Mouse (Mus musculus): Measurements from ENCODE around the gene Ip6k3.

GRCm38 (mm10) chr17:27155752-27156151, 11.8 kb downstream of the Ip6k3 start:
- TF ChIP-seq USF1 (IDR thresholded peaks at IDR 0.05; ENCODE audit: low read depth) (no peak), TCF12 (IDR thresholded peaks at IDR 0.05; ENCODE audit: insufficient read depth, poor library complexity, severe bottlenecking) (no peak), POLR2A (IDR thresholded peaks at IDR 0.05; ENCODE audit: insufficient read length, low read depth) (no peak), E2F4 (IDR thresholded peaks at IDR 0.05; ENCODE audit: insufficient read depth) (no peak), MAX (IDR thresholded peaks at IDR 0.05; ENCODE audit: low read depth) (no peak), MYOD1 (IDR thresholded peaks at IDR 0.05; ENCODE audit: control insufficient read depth in 1 of 3, insufficient read length in 2 of 3, low read depth in 2 of 3) (no peak), SRF (IDR thresholded peaks at IDR 0.05; ENCODE audit: control insufficient read depth, insufficient read length, low read depth) (no peak), CEBPB (IDR thresholded peaks at IDR 0.05; ENCODE audit: insufficient read depth, poor library complexity, severe bottlenecking) (no peak), TCF3 (IDR thresholded peaks at IDR 0.05; ENCODE audit: insufficient read length, low read depth) (no peak), MYOG (IDR thresholded peaks at IDR 0.05; ENCODE audit: control insufficient read depth in 1 of 3, insufficient read depth in 1 of 3, insufficient read length in 2 of 3, low read depth in 2 of 3) (no peak), POLR2AphosphoS2 (IDR thresholded peaks at IDR 0.05; ENCODE audit: insufficient read length, low read depth) (no peak)

All from myocyte (in vitro differentiated cells).